Mouse (Mus musculus): Measurements from ENCODE around the gene Akirin2. TPM values are rescaled to one million over a fixed set of nuclear protein-coding genes. Genes with fewer than 3 reads are reported as not detected.
"Not testable (repeated sequence)": the region's sequence is repeated elsewhere in the genome, so short reads cannot be mapped to it uniquely, and the experiment has no call there.

Akirin2 gene
- polyA plus RNA-seq, 1 experiment, result 139 TPM

GRCm38 (mm10) chr4:34554596-34554995 is 3.9 kb downstream of the Akirin2 start:
- TF ChIP-seq CTCF (IDR thresholded peaks at IDR 0.05; ENCODE audit: borderline replicate concordance, extremely low read depth, insufficient read depth, insufficient read length) (no peak), POLR2A (IDR thresholded peaks at IDR 0.05; ENCODE audit: borderline replicate concordance, extremely low read depth, insufficient read depth, insufficient read length, poor library complexity, severe bottlenecking) (no peak)
- no peak for DNase-seq (ENCODE audit: low read depth)

GRCm38 (mm10) chr4:34555604-34556003 is 4.9 kb downstream of the Akirin2 start:
- TF ChIP-seq CTCF (IDR thresholded peaks at IDR 0.05; ENCODE audit: borderline replicate concordance, extremely low read depth, insufficient read depth, insufficient read length) (no peak), POLR2A (IDR thresholded peaks at IDR 0.05; ENCODE audit: borderline replicate concordance, extremely low read depth, insufficient read depth, insufficient read length, poor library complexity, severe bottlenecking) (no peak)
- no peak for DNase-seq (ENCODE audit: low read depth)

- no peak for DNase-seq (ENCODE audit: low read depth)
- TF ChIP-seq POLR2A (IDR thresholded peaks at IDR 0.05; ENCODE audit: borderline replicate concordance, extremely low read depth, insufficient read depth, insufficient read length, poor library complexity, severe bottlenecking), result no peak
- TF ChIP-seq CTCF (IDR thresholded peaks at IDR 0.05; ENCODE audit: borderline replicate concordance, extremely low read depth, insufficient read depth, insufficient read length), result no peak
Measured at GRCm38 (mm10) chr4:34556183-34556582, 5.4 kb downstream of the Akirin2 start.

GRCm38 (mm10) chr4:34560971-34561370 is 10.2 kb downstream of the Akirin2 start:
- TF ChIP-seq CTCF (IDR thresholded peaks at IDR 0.05; ENCODE audit: borderline replicate concordance, extremely low read depth, insufficient read depth, insufficient read length) (peak; percentile 54; the same call in 1 of the 2 replicates), POLR2A (IDR thresholded peaks at IDR 0.05; ENCODE audit: borderline replicate concordance, extremely low read depth, insufficient read depth, insufficient read length, poor library complexity, severe bottlenecking) (no peak)
- peak; percentile 67 for DNase-seq (ENCODE audit: low read depth)

GRCm38 (mm10) chr4:34566226-34566625 is 15.5 kb downstream of the Akirin2 start:
- no peak for DNase-seq (ENCODE audit: low read depth)
- TF ChIP-seq POLR2A (IDR thresholded peaks at IDR 0.05; ENCODE audit: borderline replicate concordance, extremely low read depth, insufficient read depth, insufficient read length, poor library complexity, severe bottlenecking) (no peak), CTCF (IDR thresholded peaks at IDR 0.05; ENCODE audit: borderline replicate concordance, extremely low read depth, insufficient read depth, insufficient read length) (no peak)

GRCm38 (mm10) chr4:34572876-34573275 is 22.1 kb downstream of the Akirin2 start:
- no peak for TF ChIP-seq POLR2A (IDR thresholded peaks at IDR 0.05; ENCODE audit: borderline replicate concordance, extremely low read depth, insufficient read depth, insufficient read length, poor library complexity, severe bottlenecking)
- TF ChIP-seq CTCF (IDR thresholded peaks at IDR 0.05; ENCODE audit: borderline replicate concordance, extremely low read depth, insufficient read depth, insufficient read length), result no peak
- DNase-seq (ENCODE audit: low read depth), result no peak

- no peak for TF ChIP-seq CTCF (IDR thresholded peaks at IDR 0.05; ENCODE audit: borderline replicate concordance, extremely low read depth, insufficient read depth, insufficient read length)
- peak; percentile 25 for DNase-seq (ENCODE audit: low read depth)
Measured at GRCm38 (mm10) chr4:34577028-34577427, 26.3 kb downstream of the Akirin2 start.

- DNase-seq (ENCODE audit: low read depth), result no peak
- TF ChIP-seq CTCF (IDR thresholded peaks at IDR 0.05; ENCODE audit: borderline replicate concordance, extremely low read depth, insufficient read depth, insufficient read length) (no peak), POLR2A (IDR thresholded peaks at IDR 0.05; ENCODE audit: borderline replicate concordance, extremely low read depth, insufficient read depth, insufficient read length, poor library complexity, severe bottlenecking) (no peak)
Measured at GRCm38 (mm10) chr4:34579215-34579614, 28.5 kb downstream of the Akirin2 start.

- not testable (repeated sequence) for DNase-seq (ENCODE audit: low read depth)
Measured at GRCm38 (mm10) chr4:34581489-34581888, 30.8 kb downstream of the Akirin2 start.

GRCm38 (mm10) chr4:34581990-34582389 is 31.3 kb downstream of the Akirin2 start:
- DNase-seq (ENCODE audit: low read depth), result no peak
- TF ChIP-seq POLR2A (IDR thresholded peaks at IDR 0.05; ENCODE audit: borderline replicate concordance, extremely low read depth, insufficient read depth, insufficient read length, poor library complexity, severe bottlenecking) (no peak), CTCF (IDR thresholded peaks at IDR 0.05; ENCODE audit: borderline replicate concordance, extremely low read depth, insufficient read depth, insufficient read length) (no peak)

- no peak for DNase-seq (ENCODE audit: low read depth)
- TF ChIP-seq POLR2A (IDR thresholded peaks at IDR 0.05; ENCODE audit: borderline replicate concordance, extremely low read depth, insufficient read depth, insufficient read length, poor library complexity, severe bottlenecking), result no peak
- no peak for TF ChIP-seq CTCF (IDR thresholded peaks at IDR 0.05; ENCODE audit: borderline replicate concordance, extremely low read depth, insufficient read depth, insufficient read length)
Measured at GRCm38 (mm10) chr4:34582476-34582875, 31.7 kb downstream of the Akirin2 start.

GRCm38 (mm10) chr4:34583427-34583826 is 32.7 kb downstream of the Akirin2 start:
- TF ChIP-seq POLR2A (IDR thresholded peaks at IDR 0.05; ENCODE audit: borderline replicate concordance, extremely low read depth, insufficient read depth, insufficient read length, poor library complexity, severe bottlenecking) (no peak), CTCF (IDR thresholded peaks at IDR 0.05; ENCODE audit: borderline replicate concordance, extremely low read depth, insufficient read depth, insufficient read length) (no peak)
- no peak for DNase-seq (ENCODE audit: low read depth)

All from brain, embryonic 14.5 days (tissue).